Mouse (Mus musculus) embryonic facial prominence, embryonic 11.5 days (tissue): ENCODE data around the gene Mapkapk3. TPM values are rescaled to one million over a fixed set of nuclear protein-coding genes. Genes with fewer than 3 reads are reported as not detected.

Experiments
- ATAC-seq: fragments of 200-750 bp; cut with Nextera tagmentation; replicated peaks from 2 replicates; pipeline ENCODE4 v1.8.0; 2017; ENCODE audit warnings: low read depth; ENCODE audit not compliant: insufficient number of reproducible peaks, low FRiP score, low TSS enrichment
- DNase-seq: peaks from one replicate; pipeline ENCODE4 v3.0.0-alpha.2; 2015; ENCODE audit warnings: low spot score
- H3K27ac ChIP-seq: fragments of 300-500 bp; sonication (generic); replicated peaks from 2 replicates; pipeline ENCODE4 v1.5.1; 2014; ENCODE audit warnings: mild to moderate bottlenecking, low read depth, low read length, control low read depth
- H3K27me3 ChIP-seq: fragments of 300-500 bp; sonication (generic); 2 replicates; pipeline ENCODE4 v1.6.1; 2014; ENCODE audit warnings: mild to moderate bottlenecking, low read length, moderate library complexity, mixed read lengths; ENCODE audit not compliant: control insufficient read depth, insufficient read depth
- H3K36me3 ChIP-seq: fragments of 300-500 bp; sonication (generic); replicated peaks from 2 replicates; pipeline ENCODE4 v1.6.1; 2014; ENCODE audit warnings: low read depth, mild to moderate bottlenecking, low read length, moderate library complexity, mixed read lengths; ENCODE audit not compliant: control insufficient read depth, insufficient read depth
- H3K4me1 ChIP-seq: fragments of 300-500 bp; sonication (generic); 2 replicates; pipeline ENCODE4 v1.6.1; 2014; ENCODE audit warnings: low read length, mixed read lengths; ENCODE audit not compliant: control insufficient read depth, insufficient read depth
- H3K4me2 ChIP-seq: fragments of 300-500 bp; sonication (generic); 2 replicates; pipeline ENCODE4 v1.6.1; 2014; ENCODE audit warnings: low read depth, mild to moderate bottlenecking, control low read depth, low read length, moderate library complexity
- H3K4me3 ChIP-seq: fragments of 300-500 bp; sonication (generic); 2 replicates; pipeline ENCODE4 v1.5.1; 2014; ENCODE audit warnings: low read depth, low read length, control low read depth
- H3K9ac ChIP-seq: fragments of 300-500 bp; sonication (generic); replicated peaks from 2 replicates; pipeline ENCODE4 v1.6.1; 2014; ENCODE audit warnings: mild to moderate bottlenecking, control low read depth, low read length
- H3K9me3 ChIP-seq: fragments of 300-500 bp; sonication (generic); replicated peaks from 2 replicates; pipeline ENCODE4 v1.6.1; 2016; ENCODE audit warnings: mild to moderate bottlenecking, low read length, inconsistent platforms, mixed read lengths; ENCODE audit not compliant: control insufficient read depth
- WGBS: fragments of 180-500 bp; shearing (Covaris S2); extraction: QIAGEN DNeasy Blood & Tissue Kit; methylation state at CpG from one replicate; pipeline ENCODE4 v1.1.7; 2014; 5-methylcytosine and 5-hydroxymethylcytosine counted together
- polyA plus RNA-seq: library from polyadenylated mRNA; unstranded; fragments of >200 nt; fragmentation: Nextera tagmentation; extraction: Ambion mirVana; gene quantifications from 2 replicates; pipeline ENCODE4 v1.2.1, GENCODE M21; 2014

The Mapkapk3 gene
- polyA plus RNA-seq, 1 experiment from 2014 or later = 3.7 TPM

- Histone ChIP-seq H3K27me3 (no peaks in the 10 kb centered on the region), H3K4me3 (no peak overlapping the region), H3K4me2 (no peak overlapping the region), H3K9ac (no peak overlapping the region), H3K9me3 (no peaks in the 10 kb centered on the region), H3K36me3 (no peaks in the 10 kb centered on the region), H3K4me1 (no peaks in the 10 kb centered on the region), H3K27ac (no peak overlapping the region)
- DNase-seq (no peak), ATAC-seq (no peak)
- 64% methylated on average over 3 of the region's 3 CpGs for whole genome bisulfite sequencing
Measured at GRCm38 (mm10) chr9:107264731-107265130, 24.9 kb downstream of the Mapkapk3 start.

- WGBS = 89% methylated on average over 5 of the region's 5 CpGs
- H3K4me1 ChIP-seq = no peaks in the 10 kb centered on the region
- no peak overlapping the region for H3K9ac ChIP-seq
- no peaks in the 10 kb centered on the region for H3K9me3 ChIP-seq
- H3K4me3 ChIP-seq = no peak overlapping the region
- ATAC-seq = no peak
- no peaks in the 10 kb centered on the region for H3K36me3 ChIP-seq
- no peaks in the 10 kb centered on the region for H3K27me3 ChIP-seq
- no peak overlapping the region for H3K27ac ChIP-seq
- no peak overlapping the region for H3K4me2 ChIP-seq
- DNase-seq = no peak
Measured at GRCm38 (mm10) chr9:107263912-107264311, 25.8 kb downstream of the Mapkapk3 start.

- Histone ChIP-seq H3K4me3 (no peak overlapping the region), H3K4me2 (no peak overlapping the region), H3K9ac (no peak overlapping the region), H3K36me3 (no peaks in the 10 kb centered on the region), H3K27ac (no peak overlapping the region), H3K4me1 (no peaks in the 10 kb centered on the region), H3K9me3 (no peaks in the 10 kb centered on the region), H3K27me3 (no peaks in the 10 kb centered on the region)
- DNase-seq = no peak
- 78% methylated on average over 7 of the region's 7 CpGs for WGBS
- ATAC-seq = no peak
Measured at GRCm38 (mm10) chr9:107262375-107262774, 27.3 kb downstream of the Mapkapk3 start.

- Histone ChIP-seq H3K36me3 (no peaks in the 10 kb centered on the region), H3K4me3 (no peak overlapping the region), H3K9ac (no peak overlapping the region), H3K27ac (no peak overlapping the region), H3K27me3 (no peaks in the 10 kb centered on the region), H3K9me3 (no peaks in the 10 kb centered on the region), H3K4me1 (no peaks in the 10 kb centered on the region), H3K4me2 (no peak overlapping the region)
- WGBS = 83% methylated on average over 6 of the region's 6 CpGs
- DNase-seq (no peak), ATAC-seq (no peak)
Measured at GRCm38 (mm10) chr9:107261792-107262191, 27.9 kb downstream of the Mapkapk3 start.

- Histone ChIP-seq H3K27me3 (no peaks in the 10 kb centered on the region), H3K36me3 (no peaks in the 10 kb centered on the region), H3K4me1 (no peaks in the 10 kb centered on the region), H3K4me3 (no peak overlapping the region), H3K4me2 (no peak overlapping the region), H3K27ac (no peak overlapping the region), H3K9me3 (no peaks in the 10 kb centered on the region), H3K9ac (no peak overlapping the region)
- no peak for ATAC-seq
- WGBS = 65% methylated on average over 8 of the region's 8 CpGs
- DNase-seq = no peak
Measured at GRCm38 (mm10) chr9:107260836-107261235, 28.8 kb downstream of the Mapkapk3 start.

GRCm38 (mm10) chr9:107260429-107260828 is 29.2 kb downstream of the Mapkapk3 start:
- 77% methylated on average over 2 of the region's 2 CpGs for WGBS
- Histone ChIP-seq H3K4me1 (no peaks in the 10 kb centered on the region), H3K27ac (no peak overlapping the region), H3K9ac (no peak overlapping the region), H3K27me3 (no peaks in the 10 kb centered on the region), H3K4me3 (no peak overlapping the region), H3K4me2 (no peak overlapping the region), H3K9me3 (no peaks in the 10 kb centered on the region), H3K36me3 (no peaks in the 10 kb centered on the region)
- DNase-seq (no peak), ATAC-seq (no peak)

GRCm38 (mm10) chr9:107259571-107259970 is 30.1 kb downstream of the Mapkapk3 start:
- DNase-seq (no peak), ATAC-seq (no peak)
- Histone ChIP-seq H3K4me3 (no peak overlapping the region), H3K4me2 (no peak overlapping the region), H3K27me3 (no peaks in the 10 kb centered on the region), H3K9me3 (no peaks in the 10 kb centered on the region), H3K9ac (no peak overlapping the region), H3K4me1 (no peaks in the 10 kb centered on the region), H3K36me3 (no peaks in the 10 kb centered on the region), H3K27ac (no peak overlapping the region)
- WGBS = 69% methylated on average over 6 of the region's 6 CpGs

- ATAC-seq (no peak), DNase-seq (no peak)
- no peaks in the 10 kb centered on the region for H3K4me1 ChIP-seq
- H3K27me3 ChIP-seq = no peaks in the 10 kb centered on the region
- WGBS = 49% methylated on average over 3 of the region's 3 CpGs
- no peak overlapping the region for H3K4me2 ChIP-seq
- H3K4me3 ChIP-seq = no peak overlapping the region
- H3K36me3 ChIP-seq = no peaks in the 10 kb centered on the region
- no peak overlapping the region for H3K27ac ChIP-seq
- H3K9me3 ChIP-seq = no peaks in the 10 kb centered on the region
- no peak overlapping the region for H3K9ac ChIP-seq
Measured at GRCm38 (mm10) chr9:107255596-107255995, 34.1 kb downstream of the Mapkapk3 start.
